Mouse (Mus musculus) CH12F3 (cell line): ENCODE measurements around the gene Etl4.
"Not testable (repeated sequence)": the region's sequence is repeated elsewhere in the genome, so short reads cannot be mapped to it uniquely, and the experiment has no call there.

Experiments
- in situ Hi-C: fragments of 300-500 bp; cut with MboI; formaldehyde crosslinking; loops from 2 replicates; pipeline ENCODE4 v1.14.3; 2020; ENCODE audit warnings: low sequenced_read_pairs

Etl4 gene

DNA sequence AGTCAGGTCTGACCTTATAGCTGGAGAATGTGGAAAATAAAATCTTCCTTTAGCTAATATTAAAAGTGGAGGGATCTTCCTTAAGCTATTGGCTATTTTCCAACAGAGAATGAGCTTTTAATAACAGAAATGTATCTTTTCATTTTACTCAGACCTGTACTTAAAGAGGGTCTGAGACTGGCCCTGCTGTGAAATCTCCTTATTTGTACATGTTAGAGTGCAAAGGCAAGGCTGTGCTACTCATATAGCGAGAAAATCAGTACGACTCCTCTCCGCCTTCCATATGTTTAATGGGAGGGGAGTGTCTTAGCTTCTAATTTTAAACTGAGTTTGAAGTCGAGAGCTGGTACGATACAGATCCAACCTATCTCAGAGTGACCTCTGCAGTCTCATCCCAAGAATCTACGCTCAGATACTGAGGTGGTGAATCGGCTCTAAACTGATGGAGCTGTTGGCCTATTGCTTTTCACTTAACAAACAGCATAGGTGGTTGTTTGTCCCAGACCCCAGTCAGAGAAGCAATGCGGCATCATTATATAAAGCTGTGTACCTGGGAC, 719.7 kb downstream of the Etl4 start:
- in situ Hi-C loops, result no loop called here

DNA sequence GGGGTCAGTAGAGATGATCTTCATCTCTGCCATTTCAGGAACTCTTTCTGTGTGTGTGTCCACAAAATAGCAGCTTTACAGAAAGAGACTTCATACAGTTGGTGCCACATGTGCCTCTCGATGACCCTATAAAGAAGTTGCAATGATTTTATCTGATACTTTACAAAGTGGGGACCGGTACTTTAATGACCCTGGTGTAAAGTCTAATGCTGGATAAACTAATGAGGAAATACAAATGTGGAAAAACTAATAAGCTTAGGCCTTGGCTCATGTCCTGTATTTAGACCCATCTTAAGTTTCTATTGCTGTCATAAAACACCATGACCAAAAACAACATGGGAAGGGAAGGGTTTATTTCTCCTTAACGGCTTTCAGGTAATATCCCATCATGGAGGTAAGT, 729.0 kb downstream of the Etl4 start:
- in situ Hi-C loops, result no loop called here

DNA sequence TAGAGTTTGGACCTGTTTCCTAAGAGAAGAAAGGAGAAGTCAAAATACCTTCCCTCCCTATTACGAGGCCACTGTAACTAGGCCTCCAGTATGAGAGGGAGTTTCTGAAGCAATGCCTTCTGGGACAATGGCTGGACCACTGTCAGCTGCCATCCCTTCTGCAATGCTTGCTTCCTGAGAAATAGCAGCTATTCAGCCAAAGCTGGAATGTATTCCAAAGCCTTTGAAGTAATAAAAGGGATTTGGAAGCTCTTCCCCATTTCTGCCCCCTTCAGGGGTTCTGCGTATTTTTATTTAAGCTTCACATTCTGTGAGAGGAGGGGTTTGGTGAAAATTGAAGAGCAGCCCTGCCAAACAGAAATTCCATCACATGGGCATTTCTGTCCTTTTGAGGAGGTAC, 730.1 kb downstream of the Etl4 start:
- in situ Hi-C loops, result no loop called here

DNA sequence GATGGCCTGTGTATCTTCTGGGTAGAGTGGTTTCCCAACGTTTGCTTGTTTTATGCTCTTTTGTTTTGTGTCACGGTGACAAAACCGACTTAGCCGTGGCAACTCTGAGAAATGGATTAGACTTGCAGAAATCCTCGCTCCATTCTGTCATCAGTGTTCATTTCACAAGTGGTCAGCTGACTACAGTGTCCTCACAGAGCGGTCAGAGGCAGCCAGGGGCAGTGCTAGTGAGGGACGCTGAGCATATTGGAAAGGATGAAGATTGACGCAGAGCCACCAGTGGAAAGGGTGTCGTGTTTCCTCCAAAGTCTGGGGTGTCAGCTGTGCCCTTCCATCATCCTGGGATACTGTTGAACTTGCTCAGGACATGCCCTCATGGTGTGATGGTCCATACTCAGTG, 733.2 kb downstream of the Etl4 start:
- in situ Hi-C loops, result no loop called here

DNA sequence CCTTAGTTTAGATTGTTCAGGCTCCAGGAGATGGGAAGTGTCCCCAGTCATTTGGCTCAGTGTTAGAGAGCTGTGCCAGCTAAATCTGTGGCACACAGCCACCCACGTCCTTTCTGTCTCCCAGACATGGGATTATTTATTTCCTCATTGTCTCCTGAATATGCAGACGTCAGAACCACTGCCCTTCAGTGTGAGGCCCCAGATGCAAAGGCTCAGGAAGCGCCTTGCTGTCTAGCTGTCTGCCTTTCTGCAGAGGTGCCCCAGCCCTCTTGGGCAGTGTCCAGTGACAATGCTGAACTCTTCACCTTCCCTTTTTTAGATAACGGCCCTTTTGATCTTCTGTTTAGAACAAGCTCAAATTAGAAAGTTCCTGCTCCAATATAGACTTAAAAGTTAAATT, 740.2 kb downstream of the Etl4 start:
- in situ Hi-C loops, result no loop called here

DNA sequence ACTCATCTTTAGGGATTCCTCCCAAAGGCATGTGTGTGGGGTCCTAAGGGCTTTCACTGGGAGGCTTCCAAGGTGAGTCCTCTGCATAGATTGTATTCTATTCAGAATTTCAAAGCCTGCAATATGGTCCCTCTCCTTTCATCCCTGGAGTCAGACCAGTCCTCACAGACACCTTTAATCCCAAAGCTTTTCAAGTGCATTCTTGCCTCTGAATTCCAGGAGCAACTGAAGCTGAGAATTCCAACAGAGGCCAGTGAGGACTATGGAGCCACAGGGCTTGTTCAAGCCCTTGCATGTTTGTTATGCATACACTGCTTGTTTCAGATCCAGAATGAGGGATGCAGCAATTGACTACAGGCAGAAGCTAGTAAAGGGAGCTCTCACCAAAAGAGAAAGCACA, 743.5 kb downstream of the Etl4 start:
- in situ Hi-C loops, result no loop called here

DNA sequence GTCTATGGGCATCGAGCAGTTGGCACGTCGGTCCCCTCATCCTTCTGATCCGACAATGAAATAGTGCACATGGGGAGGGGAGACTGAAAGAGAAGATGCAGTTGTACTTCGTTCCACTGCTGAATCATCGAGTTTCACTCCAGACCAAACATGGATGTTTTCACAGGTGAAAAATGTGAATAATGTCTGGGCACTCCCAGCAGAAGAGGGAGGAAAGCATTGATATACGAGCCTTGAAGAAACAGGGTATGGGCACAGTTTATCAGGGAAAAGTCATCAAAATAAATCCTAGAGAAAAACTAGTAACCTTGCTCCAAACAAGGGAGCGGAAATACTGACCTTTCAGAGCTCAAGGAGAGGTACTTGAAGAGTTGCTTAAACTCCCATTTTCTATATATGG, 744.5 kb downstream of the Etl4 start:
- in situ Hi-C loops, result no loop called here

DNA sequence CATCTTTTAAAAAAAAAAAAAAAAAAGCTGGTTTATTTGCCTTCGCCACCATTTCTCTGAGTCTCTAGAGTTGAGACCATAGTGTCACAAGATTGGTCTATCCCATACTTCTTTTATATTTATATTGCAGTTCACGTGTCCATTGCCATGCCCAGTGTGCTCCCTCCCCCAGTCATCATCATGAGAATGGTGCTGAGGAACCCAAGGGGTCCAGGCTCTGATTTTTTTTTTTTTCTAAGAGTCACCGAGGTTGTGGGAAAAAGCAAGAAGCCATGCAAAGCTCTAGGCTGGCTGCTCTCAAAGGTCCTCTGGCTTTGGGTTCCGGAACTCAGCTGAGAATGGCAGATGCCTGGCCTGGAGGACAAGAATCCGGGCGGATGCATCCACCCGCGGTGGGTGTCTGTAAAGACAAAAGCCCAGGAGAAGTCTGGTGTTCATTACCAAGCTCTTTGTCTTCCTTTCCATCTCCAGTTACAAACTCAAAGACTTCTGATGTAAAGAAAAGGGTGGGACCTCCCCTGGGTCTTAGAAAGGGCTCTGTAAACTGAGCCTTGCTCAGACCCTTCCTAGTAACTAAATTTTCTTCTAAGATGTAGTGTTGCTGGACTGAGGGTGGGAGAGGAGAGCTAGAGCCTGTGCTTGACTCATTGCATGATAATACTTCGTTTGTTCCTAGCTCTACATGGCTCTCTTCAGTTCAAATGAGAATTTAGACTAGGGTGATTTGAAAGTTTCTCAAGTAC, 745.2 kb downstream of the Etl4 start:
- in situ Hi-C loops, result no loop called here

DNA sequence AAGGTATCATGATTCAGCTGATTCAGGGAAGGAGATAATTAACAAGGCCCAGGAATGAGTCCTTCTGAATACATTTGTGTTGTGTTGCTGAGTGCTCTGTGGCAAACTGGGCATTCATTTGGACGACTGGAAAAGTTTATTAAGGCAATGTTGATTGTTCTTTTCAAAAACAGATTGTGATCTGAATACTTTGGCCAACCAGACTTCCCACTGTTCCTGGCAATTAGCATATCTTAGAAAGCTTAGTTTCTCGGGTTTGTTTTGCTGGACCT, 745.7 kb downstream of the Etl4 start:
- in situ Hi-C loops, result no loop called here

DNA sequence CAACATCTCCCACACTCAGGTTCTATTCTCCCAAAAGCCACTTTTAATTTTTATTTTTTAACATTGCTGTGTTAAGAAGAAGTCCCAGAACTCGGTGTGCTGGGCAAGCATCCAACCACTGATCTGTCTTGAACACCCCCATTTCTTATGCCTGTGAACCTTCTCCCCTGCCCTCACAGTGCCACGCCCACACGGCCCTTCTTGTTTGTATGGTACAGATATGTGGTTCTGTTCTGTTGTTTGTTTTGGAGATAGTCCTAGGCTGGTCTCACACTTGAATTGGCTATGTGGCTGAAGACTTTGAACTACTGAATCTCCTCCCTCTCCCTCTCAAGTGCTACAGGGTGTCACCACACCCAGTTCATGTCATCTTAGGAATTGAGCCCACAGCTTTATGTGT, 748.3 kb downstream of the Etl4 start:
- in situ Hi-C loops, result no loop called here

DNA sequence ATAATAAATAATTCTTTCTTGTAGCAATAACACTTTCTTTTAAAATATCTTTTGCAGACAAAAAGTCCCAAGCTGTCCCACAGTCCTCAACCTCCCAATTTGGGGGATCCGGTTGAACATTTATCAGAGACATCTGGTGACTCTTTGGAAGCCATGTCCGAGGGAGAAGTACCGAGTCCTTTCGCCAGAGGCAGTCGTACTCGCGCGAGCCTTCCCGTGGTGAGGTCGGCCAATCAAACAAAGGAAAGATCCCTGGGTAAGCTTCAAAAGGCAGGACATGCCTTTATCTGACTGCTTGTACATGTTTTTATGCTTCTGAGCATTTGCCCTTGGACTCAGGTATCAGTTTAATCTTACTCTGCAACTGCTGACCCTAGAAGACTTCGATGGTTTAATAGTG, 752.3 kb downstream of the Etl4 start:
- in situ Hi-C loops, result no loop called here

DNA sequence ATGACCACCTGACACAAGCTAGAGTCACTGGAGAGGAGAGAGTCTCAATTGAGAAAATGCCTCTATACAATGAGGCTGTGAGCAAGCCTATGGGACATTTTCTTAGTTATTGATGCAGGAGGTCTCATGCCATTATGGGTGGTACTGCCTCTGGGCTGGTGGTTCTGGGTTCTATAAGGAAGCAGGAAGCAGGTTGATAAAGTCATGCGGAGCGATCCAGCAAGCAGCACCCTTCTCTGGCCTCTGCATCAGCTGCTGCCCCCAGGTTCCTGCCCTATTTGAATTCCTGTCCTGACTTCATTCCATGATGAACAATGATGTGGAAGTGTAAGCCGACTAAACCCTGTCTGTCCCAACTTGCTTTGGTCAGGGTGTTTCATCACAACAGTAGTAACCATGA, 753.1 kb downstream of the Etl4 start:
- in situ Hi-C loops, result no loop called here

DNA sequence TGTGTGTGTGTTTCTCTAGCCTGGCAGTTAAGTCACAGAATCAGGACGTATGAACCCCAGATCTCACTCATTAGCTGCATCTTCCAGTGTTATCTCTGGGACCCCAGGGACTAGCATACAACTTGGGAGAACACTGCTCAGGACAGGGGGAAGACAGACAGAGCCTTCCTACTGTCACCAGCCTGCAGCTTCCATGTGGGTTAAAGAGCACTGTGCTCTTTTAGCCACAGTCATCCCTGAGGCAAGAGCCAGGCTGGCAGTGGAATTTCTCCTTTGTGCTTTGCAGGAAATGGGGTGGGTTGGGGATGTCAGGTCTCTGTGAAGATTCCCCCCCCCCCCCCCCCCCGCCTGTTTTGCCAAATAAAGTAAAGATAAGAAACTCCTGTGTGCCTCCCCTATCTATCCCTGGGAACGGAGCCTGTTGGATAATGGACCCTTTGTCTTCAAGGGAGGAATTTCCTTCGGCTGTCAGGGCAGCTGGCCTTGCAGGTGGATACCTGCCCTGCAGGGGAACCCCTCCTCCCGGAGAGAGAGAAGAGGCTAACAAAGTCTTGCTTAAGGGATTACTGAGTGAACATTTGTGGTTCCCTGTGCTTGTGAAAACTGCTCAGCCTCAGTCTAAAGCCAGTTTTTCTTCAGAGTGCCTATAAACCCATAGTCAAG, 755.9 kb downstream of the Etl4 start:
- in situ Hi-C loops, result no loop called here

DNA sequence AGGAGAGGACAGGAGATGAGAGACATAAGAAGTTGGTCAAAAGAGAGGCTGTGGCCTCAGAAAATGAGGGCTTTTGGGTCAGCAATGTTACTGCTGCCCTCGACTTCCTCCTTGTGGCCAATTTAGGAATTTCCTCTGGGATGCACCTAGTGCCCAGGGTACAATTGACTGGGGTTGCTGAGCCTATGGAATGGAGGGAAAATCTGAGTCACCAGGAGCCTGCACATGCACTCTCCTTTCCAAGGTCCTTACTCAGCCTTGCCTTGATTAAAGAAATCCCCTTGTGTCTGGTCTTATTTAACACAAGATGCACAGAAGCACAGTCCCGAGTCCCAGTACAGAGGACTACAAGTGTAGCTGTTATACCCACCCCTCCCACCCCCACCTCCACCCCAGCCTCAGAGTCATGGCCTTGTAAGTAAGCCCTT, 756.5 kb downstream of the Etl4 start:
- in situ Hi-C loops, result no loop called here

DNA sequence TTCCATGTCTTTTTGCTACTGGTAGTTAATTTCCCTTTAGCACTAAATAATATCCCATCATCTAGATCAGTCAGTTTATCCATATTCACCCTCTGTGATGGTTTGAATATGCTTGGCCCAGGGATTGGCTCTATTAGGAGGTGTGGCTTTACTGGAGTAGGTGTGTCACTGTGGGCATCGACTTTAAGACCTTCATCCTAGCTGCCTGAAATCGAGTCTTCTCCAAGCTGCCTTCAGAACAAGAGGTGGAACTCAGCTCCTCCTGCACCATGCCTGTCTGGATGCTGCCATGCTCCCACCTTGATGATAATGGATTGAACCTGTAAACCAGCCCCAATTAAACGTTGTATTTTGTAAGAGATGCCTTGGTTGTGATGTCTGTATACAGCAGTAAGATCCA, 758.3 kb downstream of the Etl4 start:
- in situ Hi-C loops, result no loop called here

DNA sequence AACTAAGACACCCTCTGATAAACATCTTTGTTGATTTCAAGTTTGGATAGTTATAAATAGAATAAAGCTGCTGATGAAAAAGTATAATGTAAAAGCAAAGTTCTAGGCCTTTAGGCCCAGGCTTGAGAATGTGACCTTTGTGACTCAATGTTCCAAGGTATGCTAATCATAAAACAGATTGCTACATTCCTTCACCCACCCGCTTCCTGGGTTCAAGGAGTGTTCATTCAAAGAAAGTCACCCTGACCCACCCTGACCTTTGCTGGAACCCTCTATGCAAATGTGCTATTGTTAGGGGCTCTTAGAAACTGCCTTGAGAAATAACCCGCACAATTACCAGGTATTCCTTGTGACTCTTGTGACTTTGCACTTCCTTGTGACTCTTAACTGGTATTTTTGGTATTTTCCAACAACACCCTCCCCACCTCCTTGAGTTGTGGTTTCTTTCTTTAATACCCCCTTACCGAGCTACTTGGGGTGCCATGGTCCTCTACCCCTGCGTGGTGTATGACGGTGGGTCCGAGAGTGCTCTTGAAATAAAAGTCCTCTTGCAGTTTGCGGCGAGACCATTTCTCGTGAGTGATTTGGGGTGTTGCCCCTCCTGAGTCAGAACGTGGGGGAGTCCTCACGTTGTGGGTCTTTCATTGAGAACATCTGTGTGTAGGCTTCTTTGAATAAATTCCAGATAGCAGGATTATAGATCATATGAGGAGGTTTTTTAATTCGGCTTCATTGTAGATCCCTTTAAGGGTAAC, 758.9 kb downstream of the Etl4 start:
- in situ Hi-C loops, result not testable (repeated sequence)

DNA sequence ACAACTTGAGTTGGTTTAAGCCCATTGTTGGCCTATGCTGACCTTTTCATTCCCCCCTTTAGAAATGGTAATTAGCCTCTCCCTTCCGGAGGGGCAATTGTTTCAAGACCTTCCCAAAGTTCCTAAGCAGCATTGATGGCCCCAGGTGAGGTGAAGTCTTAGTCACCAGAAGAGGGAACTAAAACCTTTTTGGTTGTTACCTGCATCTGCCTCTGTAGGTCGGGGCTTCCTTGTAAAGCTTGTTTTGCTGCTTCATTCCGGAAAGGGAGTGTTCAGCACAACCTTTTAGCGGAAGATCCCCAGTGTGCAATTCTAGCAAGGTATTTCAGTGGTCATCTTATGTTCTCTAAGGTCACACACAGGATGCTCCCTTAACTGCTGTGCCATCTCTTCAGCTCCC, 759.8 kb downstream of the Etl4 start:
- in situ Hi-C loops, result no loop called here

DNA sequence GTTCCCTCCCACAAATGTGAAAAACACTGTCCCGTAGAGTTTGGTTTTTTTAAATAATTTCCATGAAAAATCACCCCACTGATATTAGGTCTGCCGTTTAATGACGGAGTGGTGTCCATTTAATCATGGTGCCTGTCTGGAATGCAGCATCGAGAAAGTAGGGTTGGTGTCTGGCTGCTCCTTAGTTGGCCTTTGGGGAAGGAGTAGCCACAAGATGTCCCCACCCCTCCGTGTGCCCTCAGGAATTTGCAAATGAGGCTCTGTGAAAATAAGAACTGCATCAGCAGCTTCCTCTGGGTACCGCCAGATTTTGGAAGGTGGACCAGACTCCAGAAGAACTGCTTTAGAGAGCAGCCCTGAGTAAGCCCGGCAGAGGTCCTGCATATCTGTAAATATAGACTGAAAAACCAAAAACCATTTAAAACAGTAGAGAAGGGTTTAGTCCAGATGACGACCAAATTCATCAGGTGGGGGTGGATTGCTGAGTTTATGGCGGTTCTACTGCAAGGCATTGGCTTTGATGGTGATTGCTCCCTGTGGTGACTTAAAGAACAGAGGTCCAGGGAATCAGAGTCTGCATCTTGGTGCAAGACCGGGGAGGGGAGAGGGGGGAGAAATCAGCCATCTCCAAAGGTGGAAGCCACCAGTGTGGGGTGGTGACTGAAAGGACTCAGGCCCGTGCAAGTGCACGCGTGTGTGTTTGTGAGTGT, 762.1 kb downstream of the Etl4 start:
- in situ Hi-C loops, result no loop called here

DNA sequence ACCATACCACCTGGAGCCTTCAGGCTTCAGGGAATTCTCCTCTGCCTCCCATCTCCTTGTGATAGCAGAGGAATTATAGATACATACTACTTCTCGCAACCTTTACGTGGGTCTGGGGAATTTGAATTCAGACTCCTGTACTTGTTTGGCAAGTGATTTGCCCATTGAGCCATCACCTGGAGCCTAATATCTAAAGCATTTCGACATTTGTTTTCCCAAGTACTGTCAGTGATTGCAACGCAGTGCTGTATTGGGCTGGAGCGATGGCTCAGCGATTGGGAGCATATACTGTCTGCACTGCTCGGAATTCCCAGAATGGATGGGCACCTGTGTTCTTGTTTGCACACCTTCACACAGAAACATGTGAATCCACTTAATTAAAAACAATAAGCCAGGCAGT, 762.7 kb downstream of the Etl4 start:
- in situ Hi-C loops, result no loop called here

DNA sequence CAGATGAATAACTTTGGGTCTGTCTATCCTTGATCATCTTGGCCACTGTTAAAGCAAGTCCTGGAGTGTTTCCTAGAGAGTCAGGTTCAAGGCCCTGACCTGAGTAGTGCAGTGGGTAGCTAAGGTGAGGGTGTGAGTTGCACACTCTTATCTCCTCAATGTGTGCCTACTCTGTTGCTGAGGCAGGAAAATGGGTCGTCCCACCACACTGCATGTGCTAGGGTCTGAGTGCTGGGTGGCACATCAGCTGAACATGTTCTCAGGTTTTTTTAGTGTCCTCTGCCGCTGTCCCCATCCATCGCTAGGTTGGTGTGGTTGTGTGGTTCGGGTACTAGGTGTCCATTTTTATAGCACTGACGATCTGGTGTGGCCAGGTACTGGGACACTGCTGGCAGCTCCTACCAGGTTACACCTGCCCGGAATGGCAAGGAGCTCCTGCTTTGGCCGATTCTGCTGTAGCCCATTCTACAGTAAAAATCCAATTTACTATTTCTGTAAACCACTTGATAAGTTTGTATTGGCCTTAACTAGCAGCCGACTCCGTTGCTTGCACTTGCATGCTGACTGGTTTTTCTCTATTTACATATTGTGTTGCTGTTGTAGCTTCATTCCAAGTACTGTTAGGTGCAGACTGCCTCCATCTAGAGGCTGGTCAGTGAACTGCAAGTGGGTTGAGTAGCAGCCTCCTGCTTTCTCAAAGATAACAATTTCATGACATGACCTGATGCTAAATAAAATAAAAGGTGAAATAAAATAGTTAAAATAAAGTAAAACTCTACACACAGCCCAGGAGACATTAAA, 763.4 kb downstream of the Etl4 start:
- in situ Hi-C loops, result no loop called here

DNA sequence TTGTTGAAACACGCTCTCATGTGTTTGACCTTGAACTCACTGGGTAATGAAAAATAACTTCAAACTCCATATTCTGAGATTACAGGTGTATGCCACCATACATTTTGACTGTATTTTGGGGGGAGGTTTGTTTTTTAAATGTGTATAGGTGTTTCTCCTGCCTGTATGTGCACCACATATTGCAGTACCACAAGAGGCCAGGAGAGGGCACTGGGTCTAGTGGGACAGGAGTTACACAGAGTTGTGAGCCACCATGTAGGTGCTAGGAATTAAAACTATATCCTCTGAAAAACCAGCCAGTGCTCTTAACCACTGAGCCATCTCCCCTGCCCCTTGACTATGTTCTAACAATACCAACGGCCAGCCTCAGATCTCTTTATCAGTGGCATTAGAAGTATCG, 766.8 kb downstream of the Etl4 start:
- in situ Hi-C loops, result no loop called here
